Mouse (Mus musculus) cerebellum, adult 18-20 months (tissue): ENCODE data around the gene Yif1b.

Experiments used
- DNase-seq, 2 experiments: peaks; one replicate each; pipeline ENCODE4 v3.0.0; 2021

The Yif1b gene

DNA sequence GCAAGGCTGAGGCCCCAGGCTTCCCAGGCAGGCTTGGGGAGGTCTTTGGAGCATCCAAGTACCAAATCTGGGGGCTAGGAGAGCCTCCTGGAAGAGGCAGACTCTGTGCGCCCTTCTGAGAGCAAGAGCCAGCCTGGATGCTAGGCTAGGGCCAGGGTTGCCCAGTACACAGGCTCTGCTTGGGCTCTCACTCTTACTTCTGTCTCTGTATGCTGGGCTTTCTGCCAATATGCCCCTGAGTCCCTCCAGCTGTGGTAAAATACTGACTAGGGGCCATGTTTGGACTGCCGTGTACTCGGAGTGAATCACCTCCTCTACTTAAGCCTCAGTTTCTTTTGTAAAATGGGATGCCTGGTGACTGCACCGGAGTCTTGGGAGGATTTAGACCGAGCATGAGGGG lies 7.9 kb downstream of the Yif1b start:
- DNase-seq = no peak

DNA sequence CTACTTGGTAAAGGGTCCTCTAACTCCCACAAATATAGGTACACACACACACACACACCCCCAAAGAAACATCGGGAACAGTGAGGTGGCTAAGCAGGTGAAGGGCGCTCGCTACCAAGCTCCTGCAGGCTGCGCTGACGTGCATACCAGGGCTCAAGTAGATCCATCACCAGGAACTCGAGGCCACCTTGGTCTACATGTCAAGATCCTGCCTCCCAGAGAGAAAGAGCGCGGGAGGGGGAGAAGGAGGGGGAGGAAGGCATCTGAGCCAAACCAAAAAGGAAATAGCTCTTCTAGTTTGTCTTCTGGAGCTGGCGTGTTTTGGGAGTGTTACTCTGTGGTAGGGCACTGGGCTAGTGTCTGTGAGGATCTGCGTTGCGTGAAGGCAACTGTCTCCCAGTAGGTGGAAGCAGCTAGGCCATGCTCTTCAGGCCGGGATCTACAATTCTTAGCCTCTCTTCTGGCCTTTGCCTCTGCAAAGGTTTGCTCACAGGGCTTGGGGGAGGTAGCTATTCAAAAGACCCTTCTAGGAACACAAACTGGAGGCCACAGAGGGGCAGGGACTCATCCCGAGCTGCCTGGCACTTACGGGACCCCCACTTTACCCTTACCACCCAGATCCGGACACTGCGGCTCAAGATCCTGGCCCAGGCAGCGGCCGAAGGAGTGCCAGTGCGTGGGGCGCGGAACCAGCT lies 8.6 kb downstream of the Yif1b start:
- DNase-seq = no peak

DNA sequence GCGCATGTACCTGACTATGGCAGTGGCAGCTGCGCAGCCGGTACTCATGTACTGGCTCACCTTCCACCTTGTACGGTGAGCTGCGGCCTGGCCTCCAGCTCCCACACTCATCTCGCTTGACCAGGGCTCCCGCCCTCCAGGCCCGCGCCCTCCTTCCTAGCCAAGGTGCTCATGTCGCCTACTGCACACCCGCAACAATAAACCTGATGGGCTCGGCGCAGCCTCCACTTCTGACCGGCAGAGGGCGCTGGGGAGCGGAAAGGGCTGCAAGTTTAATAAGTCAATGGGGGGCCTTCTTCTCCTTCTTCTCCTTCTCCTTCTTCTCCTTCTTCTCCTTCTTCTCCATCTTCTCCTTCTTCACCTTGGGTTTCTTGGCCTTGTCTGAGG lies 9.2 kb downstream of the Yif1b start:
- peak; percentile 73 to 84 for DNase-seq

DNA sequence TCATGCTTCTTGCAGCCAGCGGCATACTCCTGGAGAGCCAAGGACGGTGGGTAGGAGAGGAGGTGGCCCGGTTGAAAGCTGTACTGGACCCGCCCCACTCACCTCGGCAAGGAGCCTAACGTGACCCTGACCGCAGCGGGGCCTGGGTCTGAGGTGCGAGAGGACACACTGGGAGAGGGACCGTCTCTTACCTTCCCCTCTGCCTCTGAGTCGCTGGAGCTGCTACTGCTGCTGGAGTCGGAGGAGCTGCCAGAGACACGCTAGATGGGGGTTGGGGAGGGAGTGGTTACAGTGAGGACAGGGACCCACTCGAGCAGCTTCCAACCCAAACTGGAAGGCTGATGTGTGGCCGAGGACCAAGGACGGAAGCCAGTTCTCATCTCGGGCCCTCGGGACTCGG lies 9.6 kb downstream of the Yif1b start:
- DNase-seq = no peak

DNA sequence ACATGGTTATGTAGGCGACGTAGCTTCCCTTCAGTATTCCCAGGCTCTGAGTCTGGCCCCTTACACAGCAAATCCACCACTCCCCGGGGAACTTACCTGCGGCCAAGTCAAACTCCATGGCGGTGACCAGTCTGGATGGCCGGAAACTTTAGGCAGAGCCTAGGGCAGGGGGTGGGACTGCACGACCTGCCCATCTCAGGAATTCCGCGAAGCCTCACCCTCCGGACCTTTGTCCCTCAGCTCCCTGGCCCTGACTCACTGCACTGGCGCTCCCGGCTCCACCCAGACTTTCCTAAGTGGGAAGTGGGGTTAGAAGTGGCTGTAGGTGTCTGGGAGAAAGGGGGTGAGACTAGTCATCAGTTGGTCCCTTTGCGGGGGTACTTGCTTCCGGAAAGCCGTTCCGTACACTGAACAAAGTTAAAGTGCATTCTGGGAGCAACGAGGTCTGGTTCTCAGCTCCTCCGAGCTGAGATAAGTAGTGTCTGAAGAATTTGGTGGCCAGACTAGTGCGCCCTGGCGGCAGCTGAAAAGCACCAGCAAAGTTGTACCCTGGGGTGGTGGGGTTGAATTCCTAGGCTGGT lies 10.2 kb downstream of the Yif1b start, which contains the start of gene 2200002D01Rik:
Gene 2200002D01Rik (minus strand): TSS at position 206 of the 581 bp plus-strand sequence.
- no peak for DNase-seq

DNA sequence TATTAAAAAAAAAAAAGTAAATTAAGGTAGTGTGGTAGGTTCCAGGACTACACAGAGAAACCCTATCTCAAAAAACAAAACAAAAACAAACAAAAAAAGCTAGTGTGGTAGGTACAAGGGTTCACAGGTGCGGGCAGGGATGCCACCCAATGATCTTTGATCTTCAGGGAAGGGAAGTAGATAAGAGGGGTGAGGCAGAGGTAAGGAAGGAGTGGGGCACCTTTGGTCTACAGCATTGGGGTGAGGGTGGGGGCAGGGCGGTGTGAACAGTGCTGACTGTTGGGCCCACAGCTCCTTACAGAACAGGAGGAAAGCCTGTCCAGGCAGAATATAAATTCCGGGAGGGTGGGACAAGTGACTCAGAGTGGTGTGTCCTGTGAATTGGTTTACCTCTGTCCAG lies 13.0 kb downstream of the Yif1b start:
- DNase-seq = no peak

DNA sequence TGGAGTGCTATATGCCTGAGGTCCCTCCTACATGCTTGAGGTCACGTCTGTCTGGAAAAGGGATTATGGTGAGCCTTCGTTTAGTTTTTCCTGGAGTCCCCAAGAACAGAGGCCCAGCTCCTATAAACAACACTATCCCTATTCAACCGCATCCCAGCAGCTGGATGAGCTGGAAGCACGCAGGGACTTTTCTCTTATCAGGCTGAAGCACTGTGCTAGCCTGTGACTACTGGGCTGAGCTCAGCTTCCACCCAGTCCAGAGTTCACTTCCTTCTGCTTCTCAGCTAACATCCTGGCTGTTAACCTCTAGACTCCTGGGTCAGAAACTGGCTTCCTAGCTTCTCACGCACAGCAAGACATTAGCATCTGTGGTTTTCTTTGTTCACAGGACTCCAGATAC lies 15.7 kb downstream of the Yif1b start:
- DNase-seq = no peak

DNA sequence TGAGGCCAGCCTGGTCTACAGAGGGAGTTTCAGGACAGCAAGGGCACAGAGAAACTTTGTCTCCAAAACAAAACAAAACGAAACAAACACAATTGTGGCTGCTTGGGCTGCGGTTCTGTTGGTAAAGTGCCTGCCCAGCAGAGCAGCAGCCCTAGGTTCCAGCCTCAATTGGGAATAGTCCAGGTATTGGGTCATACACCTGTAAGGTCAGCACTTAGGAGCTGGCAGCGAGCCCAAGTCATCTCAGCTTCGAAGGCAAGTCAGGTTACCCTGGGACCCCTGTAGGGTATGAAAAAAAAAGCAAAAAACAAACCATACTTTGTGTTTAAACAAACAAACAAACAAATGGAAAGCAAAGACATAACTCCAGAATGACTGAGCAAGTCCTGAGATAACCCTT lies 17.7 kb downstream of the Yif1b start:
- DNase-seq = no peak

DNA sequence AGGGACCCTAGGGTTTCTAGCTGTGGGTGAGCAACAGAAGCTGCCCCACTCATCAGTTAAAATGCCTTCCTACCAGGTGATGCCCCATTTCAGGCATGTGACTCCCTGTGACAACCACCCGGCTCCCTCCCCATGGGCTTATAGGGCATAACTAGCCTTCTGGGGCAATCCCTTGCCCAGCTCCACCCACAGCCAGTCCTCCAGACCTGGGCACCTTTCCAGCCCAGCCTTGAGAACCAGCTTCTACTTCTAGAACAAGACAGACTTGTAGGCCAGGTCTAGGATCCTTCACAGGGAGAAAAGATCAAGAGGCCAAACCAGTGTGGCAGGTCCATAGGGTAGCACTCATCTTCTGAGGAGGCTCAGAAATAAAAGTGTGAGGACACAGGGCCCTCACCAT lies 19.2 kb downstream of the Yif1b start:
- no peak for DNase-seq

DNA sequence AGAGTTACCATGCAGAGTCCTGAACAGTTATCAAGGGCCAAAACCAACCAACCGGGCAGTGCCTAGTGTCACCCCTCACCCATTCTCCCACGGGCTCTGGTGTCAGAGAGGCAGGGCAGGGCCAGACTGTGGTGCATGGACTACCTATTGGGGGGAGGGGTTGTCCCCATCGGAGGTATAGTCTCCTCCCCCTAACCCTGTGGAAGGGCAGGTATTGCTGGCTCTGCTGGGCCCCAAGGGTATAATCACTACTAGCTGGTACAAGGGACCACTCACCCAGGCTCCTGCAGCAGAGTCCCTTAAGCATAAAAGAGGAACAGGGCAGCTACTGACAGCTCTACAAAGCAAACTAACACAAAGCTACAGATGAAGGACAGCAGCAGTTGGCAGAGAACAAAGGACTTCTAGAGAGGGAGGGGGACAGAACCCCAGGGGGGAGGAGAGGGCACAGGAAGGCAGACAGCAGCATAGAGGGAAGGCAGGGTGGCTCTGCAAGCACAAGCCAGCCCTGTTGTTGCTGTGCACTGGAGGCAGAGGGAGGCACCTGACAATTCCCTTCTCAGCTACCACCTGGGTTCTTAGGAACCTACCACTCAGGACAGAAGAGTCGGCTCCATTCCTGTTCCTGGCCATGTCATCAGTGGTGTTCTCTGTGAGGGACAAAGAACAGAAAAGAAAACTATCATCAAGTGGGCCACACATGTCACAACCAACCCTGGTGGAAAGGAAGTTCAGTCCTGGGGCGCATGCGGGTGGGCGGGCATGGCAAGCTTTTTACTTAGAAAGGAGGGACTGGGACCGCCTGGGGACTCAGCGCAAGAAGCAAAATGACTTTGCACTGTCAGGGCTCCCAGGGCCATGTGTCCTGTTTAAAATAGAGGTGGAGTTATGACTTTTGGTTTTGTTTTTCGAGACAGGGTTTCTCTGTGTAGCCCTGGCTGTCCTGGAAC lies 21.9 kb downstream of the Yif1b start:
- DNase-seq = no peak

DNA sequence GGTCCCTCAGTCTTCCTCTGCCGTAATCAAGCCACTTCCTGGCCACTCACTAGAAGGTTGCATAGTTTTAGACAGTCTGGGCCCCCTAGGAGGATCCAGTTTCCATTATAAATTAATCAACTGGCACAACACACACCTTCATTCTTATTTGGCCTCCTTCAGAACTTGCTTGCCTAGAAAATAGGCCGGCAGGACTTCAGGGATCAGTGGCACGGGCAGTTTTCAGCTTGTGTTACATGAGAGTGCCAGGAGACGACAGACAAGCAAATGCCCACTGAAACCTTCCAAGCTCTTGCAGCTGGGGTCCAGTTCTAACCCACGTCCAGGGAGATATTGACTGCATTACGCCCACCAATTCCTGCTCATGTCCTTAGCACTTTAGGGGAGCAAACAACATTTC lies 24.0 kb downstream of the Yif1b start:
- DNase-seq = no peak

DNA sequence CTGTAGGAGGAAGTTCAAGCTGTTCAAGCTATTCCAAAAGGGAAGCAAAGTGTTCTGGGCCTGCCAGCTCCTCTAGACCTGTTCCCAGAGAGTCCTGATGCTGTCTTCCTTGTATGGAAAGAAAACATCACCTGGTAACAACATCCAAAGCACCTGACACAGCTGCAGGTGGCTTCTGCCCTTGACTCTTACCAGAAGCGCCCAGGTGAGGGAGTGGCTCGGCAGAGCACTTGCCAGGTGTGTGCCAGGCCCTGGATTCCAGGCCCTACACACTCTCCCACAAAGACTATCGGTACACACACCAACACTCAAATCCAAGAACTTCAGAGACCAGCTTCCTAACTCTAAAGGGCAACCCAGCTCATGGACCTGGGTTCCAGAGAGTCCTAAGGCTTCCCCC lies 25.7 kb downstream of the Yif1b start:
- DNase-seq = no peak

DNA sequence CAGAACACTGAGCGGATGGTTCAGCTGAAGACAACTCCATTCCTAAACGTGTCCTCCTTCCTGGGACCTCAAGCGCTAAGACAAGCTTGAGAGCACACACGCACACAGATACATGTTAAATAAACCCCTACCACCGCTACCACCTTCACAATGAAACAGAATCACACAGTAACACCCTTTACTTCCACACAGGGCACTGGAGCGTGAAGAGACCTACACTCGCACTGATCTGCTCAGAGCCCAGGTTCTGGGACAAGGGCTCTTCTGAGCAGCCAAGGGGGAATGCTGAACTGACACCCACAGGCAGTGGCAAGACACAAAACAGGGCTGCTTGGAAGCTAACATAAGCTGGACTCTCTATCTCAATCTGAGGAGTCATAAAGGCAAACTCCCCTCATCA lies 27.5 kb downstream of the Yif1b start:
- DNase-seq = no peak

DNA sequence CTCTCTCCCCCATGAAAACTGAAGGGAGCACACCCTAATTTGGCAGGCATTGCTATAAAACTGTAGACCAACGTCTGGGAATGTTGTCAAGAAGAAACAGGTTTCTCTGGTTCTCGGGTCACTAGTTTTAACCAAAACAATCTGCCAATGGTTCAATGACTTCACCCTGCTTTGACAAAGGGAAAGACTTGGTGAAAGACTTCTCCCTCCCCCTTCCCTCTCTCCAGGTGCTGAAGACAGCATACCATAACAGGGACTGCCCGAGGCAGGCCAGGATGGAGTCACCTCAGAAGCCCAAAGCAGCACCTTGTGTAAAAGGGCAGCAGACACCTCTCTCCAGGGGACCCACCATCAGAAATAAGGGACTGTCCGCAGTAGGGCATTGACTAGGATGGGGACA lies 28.8 kb downstream of the Yif1b start:
- no peak for DNase-seq

DNA sequence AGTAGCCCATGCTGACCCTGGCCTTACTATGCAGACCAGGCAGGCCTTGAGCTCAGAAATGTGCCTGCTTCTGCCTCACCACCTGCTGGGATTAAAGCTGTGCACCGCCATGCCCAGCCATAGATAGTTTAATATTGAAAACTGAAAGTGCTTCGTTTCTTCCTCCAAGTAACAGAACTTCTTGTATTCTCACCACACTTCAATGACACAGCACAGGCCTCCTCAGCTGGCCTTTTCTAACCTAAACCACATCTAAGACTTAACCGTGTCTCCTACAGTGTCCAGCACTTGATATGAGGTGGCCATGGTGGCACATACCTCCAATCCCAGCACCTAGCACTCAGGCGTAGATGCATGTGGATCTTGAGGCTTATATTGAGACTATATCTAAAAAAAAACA lies 32.3 kb downstream of the Yif1b start:
- DNase-seq = no peak

DNA sequence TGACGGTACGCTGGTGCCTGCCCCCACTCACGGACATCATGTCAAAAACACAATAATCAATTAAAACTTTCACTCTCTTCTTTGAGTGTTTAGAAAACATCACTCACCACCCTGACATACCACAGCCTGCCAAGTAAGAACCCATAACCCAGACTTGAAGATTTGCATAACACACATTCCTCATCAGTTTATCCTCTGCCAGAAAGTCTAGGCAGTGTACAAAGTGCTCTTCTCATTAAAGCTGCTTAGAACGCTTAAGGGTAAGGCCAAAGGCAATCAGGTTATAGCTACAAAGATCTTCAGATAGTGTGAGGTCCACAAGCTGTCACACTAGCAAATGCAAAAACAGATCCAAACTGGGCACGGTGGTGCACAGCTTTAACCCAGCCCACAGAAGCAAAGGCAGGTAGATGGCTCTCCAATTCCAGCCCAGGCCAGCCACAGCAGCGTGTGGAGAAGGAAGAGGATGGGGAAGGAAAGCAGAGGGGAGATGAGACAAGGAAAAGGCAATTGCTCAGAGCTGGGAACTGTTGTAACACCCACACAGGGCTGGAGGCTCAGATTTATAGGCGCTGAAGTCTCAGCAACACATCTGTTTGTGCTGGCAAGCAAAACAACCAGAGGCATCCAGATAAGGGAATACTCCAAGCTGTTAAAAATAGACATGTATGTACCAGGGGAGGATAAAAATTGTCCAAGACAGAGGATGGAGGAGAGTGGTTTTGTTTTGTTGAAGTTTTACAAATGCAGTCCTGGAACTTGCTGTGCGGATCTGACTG lies 33.7 kb downstream of the Yif1b start:
- no peak for DNase-seq

DNA sequence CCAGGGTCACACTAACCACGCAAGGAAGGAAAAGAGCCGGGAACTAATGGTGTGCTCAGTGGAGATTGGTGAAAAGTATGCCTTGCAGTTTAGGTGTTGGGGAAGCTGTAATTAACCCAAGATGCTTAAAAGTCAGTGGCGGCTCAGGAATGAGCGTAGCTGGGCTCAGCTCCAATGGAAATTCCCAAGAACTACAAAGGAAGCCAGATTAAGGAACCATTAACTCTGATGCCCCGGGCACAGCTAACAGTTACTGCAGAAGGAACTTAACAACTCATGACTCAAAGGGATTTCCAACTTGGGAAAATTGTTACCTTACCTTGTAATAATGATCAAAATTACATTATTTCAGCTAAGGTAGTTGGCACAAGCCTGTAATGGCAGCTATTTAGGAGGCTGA lies 38.6 kb downstream of the Yif1b start:
- no peak for DNase-seq

DNA sequence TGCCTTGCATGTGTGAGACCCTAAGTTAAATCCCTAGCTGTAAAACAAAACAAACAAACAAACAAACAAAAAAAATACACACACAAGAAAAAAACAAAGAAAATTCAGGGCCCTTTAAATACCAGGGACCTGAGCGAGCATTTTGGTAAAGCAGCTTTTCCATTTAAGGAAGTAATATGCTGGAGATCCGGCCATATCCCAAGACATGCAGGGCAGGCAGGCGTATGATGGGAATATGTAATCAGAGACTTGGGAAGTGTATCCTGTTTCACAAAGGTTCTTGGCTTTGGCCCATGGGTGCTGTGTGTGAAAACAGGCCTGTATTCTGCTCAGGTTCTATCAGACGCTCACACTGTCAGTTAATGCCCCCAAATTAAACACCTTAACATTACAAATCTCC lies 39.4 kb downstream of the Yif1b start:
- DNase-seq = no peak

DNA sequence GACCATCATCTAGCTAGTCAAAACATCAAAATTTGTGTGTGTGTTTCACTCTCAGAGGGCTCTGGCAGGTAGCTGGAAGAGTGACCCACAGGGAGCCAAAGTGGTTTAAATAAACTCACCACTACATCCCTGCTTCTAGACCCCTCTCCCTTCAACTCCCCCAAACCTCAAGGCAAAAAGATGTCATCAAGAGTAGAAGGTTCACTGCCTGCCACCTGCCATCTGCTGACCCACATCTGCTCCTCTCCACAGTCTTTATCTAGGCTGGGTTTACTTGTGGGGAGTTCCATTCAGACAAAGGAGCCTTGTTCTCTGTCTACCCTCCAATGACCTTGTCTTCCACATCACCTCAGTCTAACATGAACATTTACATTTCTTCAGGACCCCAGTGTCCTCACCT lies 41.1 kb downstream of the Yif1b start:
- no peak for DNase-seq

DNA sequence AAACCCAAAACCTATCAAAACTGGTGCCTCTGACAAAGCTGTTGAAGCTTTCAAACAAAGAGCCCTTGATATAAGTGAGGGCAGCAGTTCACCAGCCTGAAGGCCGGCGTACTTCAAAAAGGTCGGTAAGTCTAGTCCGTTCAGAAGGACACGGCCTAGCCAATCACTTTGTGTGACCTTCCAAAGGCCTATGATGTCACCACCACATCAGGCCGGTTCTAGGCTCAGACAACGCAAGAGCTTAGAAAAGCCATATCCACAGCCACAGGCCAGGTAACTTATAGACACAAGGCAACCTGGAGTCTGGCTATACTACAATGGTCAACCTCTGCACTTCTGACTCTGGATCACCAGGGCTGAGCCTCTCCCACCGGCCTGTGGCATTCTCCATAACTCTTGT lies 41.8 kb downstream of the Yif1b start:
- DNase-seq = no peak

DNA sequence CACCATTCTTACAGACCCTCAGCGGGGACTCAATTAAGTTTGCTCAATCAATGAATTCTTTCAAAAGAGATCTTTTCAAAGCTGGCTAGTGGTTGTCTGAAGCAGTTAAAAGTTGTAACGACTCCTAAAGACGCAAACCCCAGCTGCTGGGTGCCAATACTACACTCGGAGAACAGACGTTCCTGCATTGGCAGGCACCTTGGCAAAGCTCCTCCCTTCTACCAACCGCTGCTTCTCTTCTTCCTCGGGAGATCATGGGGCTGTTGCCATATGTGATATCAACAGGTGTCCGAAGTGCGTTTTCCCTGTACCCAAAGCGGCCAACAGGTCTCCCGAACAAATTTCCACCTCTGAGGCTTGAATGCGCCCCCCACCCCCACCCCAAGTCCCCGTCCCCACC lies 42.7 kb downstream of the Yif1b start:
- no peak for DNase-seq

DNA sequence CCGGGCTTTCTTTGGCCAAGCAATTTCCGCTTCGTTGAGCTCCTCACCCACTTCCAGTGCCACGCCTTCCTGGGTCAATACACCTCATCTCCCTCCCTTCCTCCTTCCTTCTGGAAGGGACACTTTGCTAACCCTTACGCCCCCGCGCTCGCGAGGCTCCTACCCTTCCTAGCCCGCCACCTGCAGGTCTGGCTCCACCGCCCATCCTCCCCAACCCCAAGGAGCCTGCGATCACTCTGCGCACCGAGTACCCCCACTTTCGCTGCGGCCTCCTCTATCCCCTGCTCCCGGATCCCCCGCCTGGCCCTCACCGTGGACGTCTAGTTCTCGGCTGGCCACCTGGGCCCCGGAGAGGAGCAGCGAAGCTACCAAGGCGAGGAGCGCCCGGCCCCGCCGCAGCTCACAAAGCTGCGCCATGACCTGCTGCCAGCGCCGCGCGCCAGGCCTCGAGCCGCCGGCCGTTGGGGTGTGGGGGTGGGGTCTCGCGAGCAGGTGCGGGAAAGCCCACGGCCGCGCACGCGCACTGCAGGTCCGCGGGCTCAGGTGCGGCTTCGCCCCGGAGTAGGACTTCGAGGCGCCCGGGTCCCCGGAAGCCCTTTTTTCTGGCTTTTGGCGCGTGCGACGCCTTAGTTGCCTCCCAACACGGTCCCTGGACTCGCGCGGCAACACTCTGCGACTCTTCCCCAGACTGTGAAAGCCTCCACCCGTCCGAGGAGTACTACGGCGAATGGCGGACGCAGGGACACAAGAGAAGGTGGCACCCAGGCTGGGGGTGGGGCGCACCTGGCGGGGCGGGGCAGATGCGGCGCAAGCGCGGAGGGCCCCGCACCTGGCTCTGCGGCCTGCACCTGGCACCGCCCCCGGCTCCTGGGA lies 43.3 kb downstream of the Yif1b start, which contains the start of gene Spint2:
Gene Spint2 (minus strand): TSS at position 712 of the 873 bp plus-strand sequence.
- DNase-seq = peak; percentile 80 to 85
